Mouse (Mus musculus): ENCODE data around the gene Pdcd11. TPM values are rescaled to one million over a fixed set of nuclear protein-coding genes. Genes with fewer than 3 reads are reported as not detected.
A peak's percentile ranks its signal among the peaks of the same experiment; 100 is the strongest.

Gene Pdcd11
- polyA plus RNA-seq, 1 experiment from 2014 or later = 3.3 TPM

DNA sequence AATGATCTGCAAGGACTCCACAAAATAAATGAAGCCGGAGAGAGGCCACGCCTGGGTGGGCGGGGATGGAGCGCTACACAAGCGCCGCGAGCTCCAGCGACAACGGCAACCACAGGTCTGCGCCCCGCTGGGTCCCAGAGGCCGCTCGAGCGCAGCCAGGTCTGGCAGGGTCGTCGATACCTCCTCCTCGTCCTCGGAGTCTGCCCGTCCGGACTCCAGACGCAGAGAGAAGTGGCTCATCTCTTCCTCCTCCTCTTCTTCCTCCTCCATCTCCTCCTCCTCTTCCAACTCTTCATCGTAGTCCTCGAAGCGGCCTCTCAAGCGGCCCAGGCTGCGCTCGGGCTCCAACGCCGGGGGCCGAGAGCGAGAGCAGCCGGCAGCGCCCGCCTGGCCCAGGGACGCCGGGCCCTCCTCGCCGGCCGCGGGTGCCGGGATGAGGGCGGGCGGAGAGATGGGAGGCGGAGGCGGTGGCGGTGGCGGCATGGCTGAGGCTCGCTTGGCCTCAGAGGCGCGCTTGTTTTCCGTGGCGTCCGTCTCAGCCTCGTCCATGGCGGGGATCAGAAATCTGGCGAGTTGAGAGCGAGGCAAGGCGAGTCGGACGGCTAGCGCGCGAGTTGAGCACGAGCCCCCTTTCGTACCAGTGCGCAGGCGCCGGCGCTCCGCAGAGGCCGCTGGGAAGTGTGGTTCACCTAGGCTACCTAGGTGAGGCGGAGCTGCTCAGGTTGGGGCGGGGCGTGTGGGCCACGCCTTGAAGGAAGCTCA is 40.1 kb upstream of the Pdcd11 start, which contains the start of gene Pcgf6:
Gene Pcgf6 (minus strand): TSS at position 636 of the 762 bp plus-strand sequence.
- no peak for TF ChIP-seq CTCF (IDR thresholded peaks at IDR 0.05; ENCODE audit: low read depth)
- TF ChIP-seq EP300 (IDR thresholded peaks at IDR 0.05; ENCODE audit: low read depth) = no peak
- Histone ChIP-seq H3K27me3 (ENCODE audit: insufficient read depth, low read length) (no peaks in the 10 kb centered on the region), H3K9me3 (ENCODE audit: low read length) (no peaks in the 10 kb centered on the region), H3K4me1 (ENCODE audit: insufficient read depth) (peaks cover 15% of the 10 kb centered on the region), H3K27ac (ENCODE audit: low read depth) (peak within 1 kb of the TSS; percentile 85), H3K4me2 (ENCODE audit: low read depth, low read length) (peak within 1 kb of the TSS; percentile 97), H3K9ac (replicated peaks) (peak within 1 kb of the TSS; percentile 83), H3K36me3 (replicated peaks; ENCODE audit: insufficient read depth, low read length) (0 out of 2 replicates have a peak, but pooled peaks cover 7% of the 10 kb centered on the region), H3K4me3 (ENCODE audit: low read depth, low read length) (peak within 1 kb of the TSS; percentile 84)
- peak; percentile 85 for DNase-seq
- WGBS (ENCODE audit: insufficient replicate concordance) = under 1% methylated on average over 63 of the region's 75 CpGs
- peak; percentile 82 for ATAC-seq

GRCm38 (mm10) chr19:47052927-47053326 is 37.6 kb upstream of the Pdcd11 start:
- H3K4me1 ChIP-seq (ENCODE audit: insufficient read depth) = peaks cover 15% of the 10 kb centered on the region
- TF ChIP-seq EP300 (IDR thresholded peaks at IDR 0.05; ENCODE audit: low read depth) (no peak), CTCF (IDR thresholded peaks at IDR 0.05; ENCODE audit: low read depth) (0 out of 2 replicates have a peak, but pooled peaks have one; percentile 10)
- H3K9me3 ChIP-seq (ENCODE audit: low read length) = no peaks in the 10 kb centered on the region
- H3K9ac ChIP-seq (replicated peaks) = no peak overlapping the region
- WGBS (ENCODE audit: insufficient replicate concordance) = 63% methylated on average over 4 of the region's 4 CpGs
- 0 out of 2 replicates have a peak, but pooled peaks cover 4% of the 10 kb centered on the region for H3K36me3 ChIP-seq (replicated peaks; ENCODE audit: insufficient read depth, low read length)
- 0 out of 2 replicates have a peak, but pooled peaks have one; percentile 1 for ATAC-seq
- no peaks in the 10 kb centered on the region for H3K27me3 ChIP-seq (ENCODE audit: insufficient read depth, low read length)
- no peak for DNase-seq
- H3K4me3 ChIP-seq (ENCODE audit: low read depth, low read length) = no peak overlapping the region
- no peak overlapping the region for H3K4me2 ChIP-seq (ENCODE audit: low read depth, low read length)
- peak overlapping the region; percentile 82 for H3K27ac ChIP-seq (ENCODE audit: low read depth)

GRCm38 (mm10) chr19:47053471-47053870 is 37.1 kb upstream of the Pdcd11 start:
- Histone ChIP-seq H3K27me3 (ENCODE audit: insufficient read depth, low read length) (no peaks in the 10 kb centered on the region), H3K27ac (ENCODE audit: low read depth) (peak overlapping the region; percentile 82), H3K9ac (replicated peaks) (no peak overlapping the region), H3K36me3 (replicated peaks; ENCODE audit: insufficient read depth, low read length) (no peaks in the 10 kb centered on the region), H3K4me1 (ENCODE audit: insufficient read depth) (peaks cover 15% of the 10 kb centered on the region), H3K4me2 (ENCODE audit: low read depth, low read length) (no peak overlapping the region), H3K9me3 (ENCODE audit: low read length) (no peaks in the 10 kb centered on the region), H3K4me3 (ENCODE audit: low read depth, low read length) (no peak overlapping the region)
- WGBS (ENCODE audit: insufficient replicate concordance) = 57% methylated on average over 4 of the region's 4 CpGs
- peak; percentile 49 for DNase-seq
- peak; percentile 83 for ATAC-seq
- TF ChIP-seq EP300 (IDR thresholded peaks at IDR 0.05; ENCODE audit: low read depth) (no peak), CTCF (IDR thresholded peaks at IDR 0.05; ENCODE audit: low read depth) (no peak)

GRCm38 (mm10) chr19:47057684-47058083 is 32.9 kb upstream of the Pdcd11 start:
- Histone ChIP-seq H3K9ac (replicated peaks) (no peak overlapping the region), H3K4me3 (ENCODE audit: low read depth, low read length) (no peak overlapping the region), H3K27me3 (ENCODE audit: insufficient read depth, low read length) (no peaks in the 10 kb centered on the region), H3K9me3 (ENCODE audit: low read length) (no peaks in the 10 kb centered on the region), H3K27ac (ENCODE audit: low read depth) (no peak overlapping the region), H3K4me2 (ENCODE audit: low read depth, low read length) (no peak overlapping the region), H3K36me3 (replicated peaks; ENCODE audit: insufficient read depth, low read length) (no peaks in the 10 kb centered on the region), H3K4me1 (ENCODE audit: insufficient read depth) (no peaks in the 10 kb centered on the region; the same call in 1 of the 2 replicates)
- DNase-seq = no peak
- 52% methylated on average over 1 of the region's 1 CpGs for WGBS (ENCODE audit: insufficient replicate concordance)
- TF ChIP-seq EP300 (IDR thresholded peaks at IDR 0.05; ENCODE audit: low read depth) (no peak), CTCF (IDR thresholded peaks at IDR 0.05; ENCODE audit: low read depth) (no peak)
- ATAC-seq = no peak

DNA sequence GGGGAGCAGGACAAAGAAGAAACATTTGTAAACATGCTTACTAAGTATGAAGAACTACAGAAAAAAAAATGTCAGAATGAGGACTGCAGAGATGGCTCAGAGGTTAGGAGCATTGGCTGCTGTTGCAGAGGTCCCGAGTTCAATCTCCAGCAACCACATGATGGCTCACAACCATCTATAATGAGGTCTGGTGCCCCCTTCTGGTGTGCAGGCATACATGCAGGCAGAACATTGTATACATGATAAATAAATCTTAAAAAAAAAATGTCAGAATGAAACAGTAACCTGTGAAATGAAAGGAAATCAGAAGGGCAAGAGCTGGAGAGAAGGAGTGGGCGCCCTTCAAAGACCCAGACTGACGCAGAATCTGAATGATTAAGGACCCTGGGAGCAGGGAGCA is 24.7 kb upstream of the Pdcd11 start:
- Histone ChIP-seq H3K9me3 (ENCODE audit: low read length) (no peaks in the 10 kb centered on the region), H3K36me3 (replicated peaks; ENCODE audit: insufficient read depth, low read length) (peaks cover 3% of the 10 kb centered on the region), H3K27me3 (ENCODE audit: insufficient read depth, low read length) (no peaks in the 10 kb centered on the region), H3K27ac (ENCODE audit: low read depth) (no peak overlapping the region), H3K4me3 (ENCODE audit: low read depth, low read length) (no peak overlapping the region), H3K4me1 (ENCODE audit: insufficient read depth) (peaks cover 9% of the 10 kb centered on the region), H3K4me2 (ENCODE audit: low read depth, low read length) (no peak overlapping the region), H3K9ac (replicated peaks) (no peak overlapping the region)
- 85% methylated on average over 3 of the region's 3 CpGs for whole genome bisulfite sequencing (ENCODE audit: insufficient replicate concordance)
- DNase-seq = no peak
- TF ChIP-seq EP300 (IDR thresholded peaks at IDR 0.05; ENCODE audit: low read depth) (no peak), CTCF (IDR thresholded peaks at IDR 0.05; ENCODE audit: low read depth) (peak; percentile 36)
- ATAC-seq = no peak

GRCm38 (mm10) chr19:47067096-47067882 is 23.3 kb upstream of the Pdcd11 start, which contains the start of gene Taf5:
TSS of gene Taf5 (plus strand) at chr19:47067746.
- H3K4me3 ChIP-seq (ENCODE audit: low read depth, low read length) = peak within 1 kb of the TSS; percentile 92
- peak within 1 kb of the TSS; percentile 93 for H3K9ac ChIP-seq (replicated peaks)
- peak; percentile 77 for ATAC-seq
- 10% methylated on average over 46 of the region's 49 CpGs for WGBS (ENCODE audit: insufficient replicate concordance)
- H3K36me3 ChIP-seq (replicated peaks; ENCODE audit: insufficient read depth, low read length) = peaks cover 15% of the 10 kb centered on the region
- H3K27me3 ChIP-seq (ENCODE audit: insufficient read depth, low read length) = no peaks in the 10 kb centered on the region
- no peaks in the 10 kb centered on the region for H3K9me3 ChIP-seq (ENCODE audit: low read length)
- DNase-seq = peak; percentile 98
- peaks cover 9% of the 10 kb centered on the region for H3K4me1 ChIP-seq (ENCODE audit: insufficient read depth)
- peak within 1 kb of the TSS; percentile 88 for H3K27ac ChIP-seq (ENCODE audit: low read depth)
- TF ChIP-seq EP300 (IDR thresholded peaks at IDR 0.05; ENCODE audit: low read depth) (no peak), CTCF (IDR thresholded peaks at IDR 0.05; ENCODE audit: low read depth) (peak; percentile 28)
- H3K4me2 ChIP-seq (ENCODE audit: low read depth, low read length) = peak within 1 kb of the TSS; percentile 83

Measured in liver, postnatal 0 days (tissue).